Mouse (Mus musculus) heart, embryonic 11.5 days (tissue): ENCODE measurements around the gene Orai1. TPM values are rescaled to one million over a fixed set of nuclear protein-coding genes. Genes with fewer than 3 reads are reported as not detected.

Source experiments
- ATAC-seq: fragments of 200-750 bp; cut with Nextera tagmentation; replicated peaks from 2 replicates; pipeline ENCODE4 v1.8.0; 2017; ENCODE audit warnings: moderate library complexity; ENCODE audit not compliant: insufficient number of reproducible peaks, low FRiP score, low TSS enrichment
- H3K27ac ChIP-seq: fragments of 300-500 bp; sonication (generic); 2 replicates; pipeline ENCODE4 v1.5.1; 2014; ENCODE audit warnings: mild to moderate bottlenecking, low read depth, low read length
- H3K27me3 ChIP-seq: fragments of 300-500 bp; sonication (generic); 2 replicates; pipeline ENCODE4 v1.6.1; 2014; ENCODE audit warnings: mild to moderate bottlenecking, low read length, mixed read lengths; ENCODE audit not compliant: control insufficient read depth, insufficient read depth
- H3K36me3 ChIP-seq: fragments of 300-500 bp; sonication (generic); 2 replicates; pipeline ENCODE4 v1.6.1; 2014; ENCODE audit warnings: mild to moderate bottlenecking, low read length, moderate library complexity, mixed read lengths; ENCODE audit not compliant: control insufficient read depth, insufficient read depth
- H3K4me1 ChIP-seq: fragments of 300-500 bp; sonication (generic); 2 replicates; pipeline ENCODE4 v1.6.1; 2014; ENCODE audit warnings: low read length; ENCODE audit not compliant: control insufficient read depth, insufficient read depth
- H3K4me2 ChIP-seq: fragments of 300-500 bp; sonication (generic); 2 replicates; pipeline ENCODE4 v1.6.1; 2014; ENCODE audit warnings: mild to moderate bottlenecking, moderate library complexity
- H3K4me3 ChIP-seq: fragments of 300-500 bp; sonication (generic); 2 replicates; pipeline ENCODE4 v1.5.1; 2014; ENCODE audit warnings: low read depth, low read length
- H3K9ac ChIP-seq: fragments of 300-500 bp; sonication (generic); 2 replicates; pipeline ENCODE4 v1.6.1; 2014; ENCODE audit warnings: mild to moderate bottlenecking, low read depth, low read length, moderate library complexity
- H3K9me3 ChIP-seq: fragments of 300-500 bp; sonication (generic); replicated peaks from 2 replicates; pipeline ENCODE4 v1.6.1; 2016; ENCODE audit warnings: low read length; ENCODE audit not compliant: control insufficient read depth
- WGBS: fragments of 180-500 bp; shearing (Covaris S2); extraction: QIAGEN DNeasy Blood & Tissue Kit; methylation state at CpG from one replicate; pipeline ENCODE4 v1.1.7; 2014; ENCODE audit not compliant: insufficient replicate concordance; 5-methylcytosine and 5-hydroxymethylcytosine counted together
- polyA plus RNA-seq: library from polyadenylated mRNA; unstranded; fragments of >200 nt; fragmentation: Nextera tagmentation; extraction: Ambion mirVana; gene quantifications from 2 replicates; pipeline ENCODE4 v1.2.1, GENCODE M21; 2014

Gene Orai1
- polyA plus RNA-seq, 1 experiment from 2014 or later = 15.1 TPM

DNA sequence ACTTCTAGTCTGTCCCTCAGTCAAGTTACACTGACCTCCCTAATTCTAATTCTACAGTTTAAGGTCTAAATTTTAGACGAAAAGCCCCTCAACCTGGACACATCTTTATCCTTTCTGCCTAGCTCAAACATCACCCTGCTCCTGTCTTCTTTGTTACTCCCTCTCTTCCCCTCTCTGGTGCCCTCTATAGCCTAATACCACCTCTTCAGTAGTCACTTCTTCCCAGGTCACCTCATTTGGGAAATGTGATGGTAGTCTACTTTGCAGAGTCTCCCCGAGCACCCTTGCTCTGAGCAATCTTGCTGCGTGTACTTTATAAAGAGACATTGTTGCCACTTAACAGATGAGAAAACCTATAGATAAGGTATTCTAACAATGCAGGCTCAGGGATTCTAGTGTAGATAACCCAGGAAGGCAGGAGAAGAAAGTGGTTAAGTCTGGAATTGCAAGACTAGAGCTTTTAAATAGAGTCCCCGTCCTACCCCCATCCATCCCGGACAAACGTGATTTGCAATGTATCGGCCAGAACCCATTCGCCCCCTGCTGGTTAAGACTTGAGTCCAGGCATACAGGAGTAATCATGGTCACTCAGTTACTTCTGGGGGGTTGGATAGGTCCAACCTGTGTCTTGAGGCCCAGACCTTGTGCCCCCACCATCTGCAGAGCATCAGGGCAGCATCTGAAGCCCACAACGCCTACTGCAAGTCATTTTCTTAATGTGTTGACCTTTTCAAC, 30.9 kb downstream of the Orai1 start:
- no peaks in the 10 kb centered on the region for H3K9me3 ChIP-seq
- peak overlapping the region; percentile 15; the same call in 1 of the 2 replicates for H3K4me2 ChIP-seq
- no peaks in the 10 kb centered on the region for H3K27me3 ChIP-seq
- no peaks in the 10 kb centered on the region for H3K36me3 ChIP-seq
- H3K4me3 ChIP-seq = no peak overlapping the region
- no peaks in the 10 kb centered on the region for H3K4me1 ChIP-seq
- ATAC-seq = no peak
- peak overlapping the region; percentile 24; the same call in 1 of the 2 replicates for H3K9ac ChIP-seq
- H3K27ac ChIP-seq = no peak overlapping the region
- 28% methylated on average over 9 of the region's 9 CpGs for WGBS

DNA sequence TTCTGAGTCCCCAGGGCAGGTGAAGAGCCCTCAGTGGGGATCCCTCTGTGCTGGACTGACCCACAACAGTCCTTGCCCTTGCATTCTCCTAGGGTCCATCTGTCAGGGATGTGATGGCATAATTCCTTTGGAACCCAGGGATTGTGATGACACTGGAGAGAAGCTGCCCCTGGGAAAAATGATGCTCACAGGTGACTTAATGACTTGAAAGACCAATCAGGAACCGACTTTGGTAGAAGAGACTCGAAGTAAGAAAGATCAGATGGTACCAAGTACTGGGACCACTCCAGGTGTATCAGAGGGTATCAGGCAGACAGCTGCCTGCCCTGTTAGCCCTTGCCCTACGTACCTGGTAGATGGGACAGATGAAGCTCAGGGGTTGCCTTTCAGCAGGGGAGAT, 32.0 kb downstream of the Orai1 start, which contains the start of gene Morn3:
Morn3 (minus strand) TSS at position 101 of the 400 bp plus-strand sequence.
- ATAC-seq = no peak
- no peaks in the 10 kb centered on the region for H3K4me1 ChIP-seq
- no peaks in the 10 kb centered on the region for H3K36me3 ChIP-seq
- H3K9ac ChIP-seq = no peak within 1 kb of the TSS
- H3K27ac ChIP-seq = no peak within 1 kb of the TSS
- H3K27me3 ChIP-seq = no peaks in the 10 kb centered on the region
- no peak within 1 kb of the TSS for H3K4me3 ChIP-seq
- 82% methylated on average over 3 of the region's 3 CpGs for WGBS
- no peaks in the 10 kb centered on the region for H3K9me3 ChIP-seq
- peak within 1 kb of the TSS; percentile 15; the same call in 1 of the 2 replicates for H3K4me2 ChIP-seq

DNA sequence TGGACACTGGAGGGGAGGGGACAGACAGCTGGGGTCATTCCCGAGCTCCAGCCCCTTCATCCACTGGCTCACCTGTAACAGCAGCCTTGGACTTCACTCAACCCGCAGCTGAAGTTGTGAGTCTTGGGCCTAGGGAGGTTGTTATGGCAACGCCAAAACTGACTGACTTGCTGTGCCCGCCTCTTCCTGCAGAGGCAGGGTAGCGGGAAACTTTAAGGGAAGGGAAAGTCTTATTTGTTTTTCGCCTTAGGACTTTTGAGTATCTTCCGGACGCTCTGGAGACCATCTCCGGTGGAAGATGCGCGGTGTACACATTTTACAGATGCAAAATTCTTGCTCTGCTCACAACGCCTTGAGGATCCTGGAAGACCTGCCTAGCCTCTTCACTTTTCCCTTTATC, 34.4 kb downstream of the Orai1 start:
- Histone ChIP-seq H3K36me3 (no peaks in the 10 kb centered on the region), H3K4me2 (peak overlapping the region; percentile 51), H3K4me3 (peak overlapping the region; percentile 23), H3K9ac (peak overlapping the region; percentile 10; the same call in 1 of the 2 replicates), H3K4me1 (no peaks in the 10 kb centered on the region), H3K9me3 (no peaks in the 10 kb centered on the region), H3K27ac (no peak overlapping the region), H3K27me3 (no peaks in the 10 kb centered on the region)
- WGBS = 6% methylated on average over 12 of the region's 12 CpGs
- ATAC-seq = no peak

DNA sequence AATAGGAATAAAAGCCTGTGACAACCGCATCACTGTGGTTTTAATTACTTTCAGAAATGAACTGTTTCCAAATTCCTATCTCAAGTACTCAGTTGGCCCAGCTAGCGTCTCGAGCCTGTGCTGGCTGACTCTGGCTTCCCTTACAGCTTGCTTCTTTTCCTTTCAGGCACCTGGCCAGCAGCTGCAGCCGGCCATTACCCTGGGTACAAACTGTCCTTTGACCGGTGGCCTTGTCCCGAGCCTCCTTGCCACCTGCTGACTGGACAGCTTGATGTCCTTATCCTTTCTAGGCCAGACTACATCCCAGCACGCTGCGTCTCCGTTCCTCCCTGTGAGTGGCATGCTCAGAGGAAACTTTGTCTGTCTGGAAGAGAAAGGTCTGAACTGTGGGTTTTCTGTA, 36.0 kb downstream of the Orai1 start:
- no peak overlapping the region for H3K4me2 ChIP-seq
- H3K4me1 ChIP-seq = no peaks in the 10 kb centered on the region
- H3K4me3 ChIP-seq = no peak overlapping the region
- H3K27ac ChIP-seq = no peak overlapping the region
- no peaks in the 10 kb centered on the region for H3K36me3 ChIP-seq
- WGBS = 79% methylated on average over 9 of the region's 9 CpGs
- no peaks in the 10 kb centered on the region for H3K27me3 ChIP-seq
- no peak for ATAC-seq
- no peaks in the 10 kb centered on the region for H3K9me3 ChIP-seq
- no peak overlapping the region for H3K9ac ChIP-seq

DNA sequence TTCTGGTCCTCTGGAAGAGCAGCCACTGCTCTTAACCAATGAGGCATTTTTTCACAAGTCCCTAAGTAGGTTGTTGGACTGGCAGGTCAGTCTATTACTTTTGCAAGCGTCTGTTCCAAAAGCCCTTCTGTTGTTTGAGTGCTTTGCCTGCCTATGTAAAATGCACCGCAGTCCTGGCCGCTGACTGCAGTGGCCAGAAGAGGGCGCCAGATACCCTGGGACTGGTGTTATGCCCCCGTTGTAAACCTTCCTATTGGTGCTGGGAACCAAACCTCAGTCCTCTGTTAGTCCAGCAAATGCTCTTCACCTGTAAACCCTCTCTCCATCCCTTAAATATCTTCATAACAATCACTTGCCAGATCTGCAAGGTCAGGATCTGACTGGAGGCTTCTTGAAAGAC, 36.9 kb downstream of the Orai1 start:
- H3K9ac ChIP-seq = no peak overlapping the region
- no peak for ATAC-seq
- no peaks in the 10 kb centered on the region for H3K9me3 ChIP-seq
- H3K4me1 ChIP-seq = no peaks in the 10 kb centered on the region
- no peak overlapping the region for H3K27ac ChIP-seq
- no peak overlapping the region for H3K4me3 ChIP-seq
- no peak overlapping the region for H3K4me2 ChIP-seq
- no peaks in the 10 kb centered on the region for H3K27me3 ChIP-seq
- no peaks in the 10 kb centered on the region for H3K36me3 ChIP-seq
- 68% methylated on average over 5 of the region's 5 CpGs for WGBS

DNA sequence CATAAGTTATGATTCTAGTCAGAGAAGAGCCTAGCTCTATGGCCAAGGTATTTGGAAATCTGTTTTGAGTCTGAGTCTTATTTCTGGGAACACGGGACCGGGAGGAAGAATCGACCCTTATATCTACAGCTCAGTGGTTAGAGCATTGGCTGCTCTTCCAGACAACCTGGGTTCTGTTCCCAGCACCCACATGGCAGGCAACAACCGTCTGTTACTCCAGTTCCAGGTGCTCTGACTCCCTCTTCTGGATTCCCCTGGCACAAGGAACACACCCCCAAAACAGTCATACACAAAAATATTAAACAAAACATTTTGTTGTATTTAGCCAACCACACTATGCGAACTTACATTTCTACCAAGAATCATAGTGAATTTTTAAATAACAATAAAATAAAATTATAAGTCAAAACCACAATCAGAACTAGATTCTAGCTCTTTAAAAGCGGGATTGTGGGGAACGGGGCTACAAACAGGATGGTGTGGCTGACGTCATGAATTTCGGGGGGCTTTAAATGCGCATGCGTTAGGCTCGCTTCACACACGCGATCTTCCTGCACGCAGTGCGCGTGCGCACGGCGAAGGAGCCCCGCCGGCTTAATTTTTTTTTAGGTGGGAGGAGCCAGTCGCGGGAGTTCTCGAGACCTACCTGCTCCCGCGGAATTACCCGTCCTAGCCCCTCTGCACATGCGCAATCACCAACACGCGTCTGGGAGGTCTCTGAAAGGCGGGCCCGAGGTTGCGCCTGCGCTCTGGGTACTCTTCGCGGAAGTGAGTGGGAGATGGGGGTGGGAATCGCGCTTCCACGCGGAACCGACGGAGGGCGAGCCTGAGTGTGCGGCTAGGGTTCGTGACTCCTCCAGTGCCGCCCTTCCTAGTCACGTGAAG, 42.7 kb downstream of the Orai1 start:
- Histone ChIP-seq H3K4me3 (peak overlapping the region; percentile 44), H3K27ac (peak overlapping the region; percentile 68), H3K9ac (peak overlapping the region; percentile 72), H3K27me3 (no peaks in the 10 kb centered on the region), H3K4me2 (peak overlapping the region; percentile 63), H3K4me1 (no peaks in the 10 kb centered on the region), H3K36me3 (no peaks in the 10 kb centered on the region), H3K9me3 (no peaks in the 10 kb centered on the region)
- ATAC-seq = peak; percentile 89
- whole genome bisulfite sequencing = 8% methylated on average over 48 of the region's 48 CpGs

DNA sequence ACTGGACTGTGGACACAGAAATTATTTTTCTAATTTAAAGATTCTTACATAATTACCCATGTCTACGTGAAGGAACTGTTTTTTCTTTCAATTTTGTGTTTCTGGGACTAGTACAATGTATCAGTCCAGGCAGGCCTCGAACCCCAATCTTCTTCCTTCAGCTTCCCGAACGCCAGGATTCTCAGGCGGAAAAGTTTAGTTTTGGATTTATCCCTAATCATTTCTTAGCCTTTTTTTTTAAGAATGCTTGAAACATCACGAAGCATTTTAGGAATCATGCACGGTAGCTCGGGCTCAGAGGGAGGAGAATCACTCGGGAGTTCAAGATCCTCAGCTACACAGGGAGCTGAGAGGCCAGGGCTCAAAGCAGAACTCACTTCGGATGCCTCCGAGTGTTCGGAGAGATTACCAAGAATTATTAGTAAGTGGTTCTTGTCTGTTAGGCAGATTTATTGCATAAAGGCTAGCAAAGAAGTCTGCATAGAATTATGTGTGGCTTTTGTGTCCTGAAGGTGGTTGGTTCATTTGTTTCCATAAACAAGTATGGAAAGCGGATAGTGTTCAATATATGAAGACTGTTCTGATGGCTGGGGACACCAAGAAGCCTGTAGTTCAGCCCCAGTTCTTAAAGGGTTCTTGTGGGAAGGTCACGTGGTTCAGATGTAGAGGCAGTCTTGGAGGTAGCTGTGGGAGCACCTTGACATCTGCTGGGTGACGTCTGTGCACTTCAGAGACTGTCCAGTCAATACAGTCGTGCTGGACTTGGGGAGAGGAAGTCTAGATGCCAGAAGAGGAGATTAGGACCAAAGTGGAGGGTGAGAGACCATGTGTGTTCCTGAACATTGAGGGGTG, 43.6 kb downstream of the Orai1 start:
- Histone ChIP-seq H3K9me3 (no peaks in the 10 kb centered on the region), H3K36me3 (no peaks in the 10 kb centered on the region), H3K4me3 (peak overlapping the region; percentile 44), H3K4me2 (peak overlapping the region; percentile 63), H3K9ac (peak overlapping the region; percentile 72), H3K27ac (peak overlapping the region; percentile 68), H3K27me3 (no peaks in the 10 kb centered on the region), H3K4me1 (no peaks in the 10 kb centered on the region)
- 39% methylated on average over 16 of the region's 16 CpGs for WGBS
- ATAC-seq = no peak
